Mouse (Mus musculus): ENCODE results near the gene Smim13. TPM values are rescaled to one million over a fixed set of nuclear protein-coding genes. Genes with fewer than 3 reads are reported as not detected.

Smim13 gene
- total RNA-seq, 2 experiments from 2014 or later, result 12.1 to 14.0 TPM

- no peak for ATAC-seq (replicated peaks; ENCODE audit: poor library complexity, severe bottlenecking)
Observed at GRCm38 (mm10) chr13:41280696-41281095, 31.1 kb downstream of the Smim13 start.

- ATAC-seq (replicated peaks; ENCODE audit: poor library complexity, severe bottlenecking), result peak; percentile 79
Observed at GRCm38 (mm10) chr13:41283256-41283655, 33.6 kb downstream of the Smim13 start.

DNA sequence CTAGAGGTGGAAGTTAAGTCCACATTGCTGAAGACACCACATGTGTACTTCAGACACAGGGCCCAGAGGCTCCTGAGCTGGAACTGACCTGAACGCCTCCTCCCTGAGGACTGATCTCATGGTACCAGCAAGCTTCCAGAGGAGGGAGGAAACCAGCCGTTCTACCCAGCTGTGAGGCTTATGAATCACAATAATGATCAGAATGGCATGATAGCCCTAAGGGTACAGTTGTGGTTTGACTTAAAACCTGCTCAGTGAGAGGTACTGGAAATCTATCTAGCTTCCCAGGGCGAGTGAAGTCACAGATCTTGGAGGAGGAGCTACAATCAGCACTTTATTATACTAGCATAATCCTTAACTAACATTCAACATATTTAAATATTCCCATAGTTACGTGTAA lies 35.8 kb downstream of the Smim13 start:
- ATAC-seq (replicated peaks; ENCODE audit: poor library complexity, severe bottlenecking), result no peak

GRCm38 (mm10) chr13:41286285-41286684 lies 36.6 kb downstream of the Smim13 start:
- no peak for ATAC-seq (replicated peaks; ENCODE audit: poor library complexity, severe bottlenecking)

- peak; percentile 58 for ATAC-seq (replicated peaks; ENCODE audit: poor library complexity, severe bottlenecking)
Observed at GRCm38 (mm10) chr13:41291466-41291974, 41.9 kb downstream of the Smim13 start.

GRCm38 (mm10) chr13:41293595-41293994 lies 44.0 kb downstream of the Smim13 start:
- no peak for ATAC-seq (replicated peaks; ENCODE audit: poor library complexity, severe bottlenecking)

DNA sequence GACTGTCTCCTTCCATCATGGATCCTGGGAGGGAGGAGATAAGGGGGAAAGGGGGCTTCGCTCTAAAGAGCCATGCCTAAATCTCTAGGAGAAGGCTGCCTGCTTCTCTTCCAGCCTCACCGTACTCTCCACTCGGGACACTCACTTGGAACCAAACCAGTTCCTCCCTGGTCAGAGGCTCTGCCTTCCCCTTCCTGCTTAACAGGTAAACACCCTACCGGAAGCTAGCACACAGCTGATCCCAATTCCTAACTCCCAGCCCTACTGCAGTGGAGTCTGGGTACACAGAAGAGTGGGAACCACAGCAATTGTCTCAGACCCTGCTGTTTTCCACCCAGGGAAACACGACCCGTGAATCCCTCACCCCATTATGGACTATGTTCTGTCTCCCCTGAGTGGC lies 46.2 kb downstream of the Smim13 start:
- ATAC-seq (replicated peaks; ENCODE audit: poor library complexity, severe bottlenecking), result no peak

DNA sequence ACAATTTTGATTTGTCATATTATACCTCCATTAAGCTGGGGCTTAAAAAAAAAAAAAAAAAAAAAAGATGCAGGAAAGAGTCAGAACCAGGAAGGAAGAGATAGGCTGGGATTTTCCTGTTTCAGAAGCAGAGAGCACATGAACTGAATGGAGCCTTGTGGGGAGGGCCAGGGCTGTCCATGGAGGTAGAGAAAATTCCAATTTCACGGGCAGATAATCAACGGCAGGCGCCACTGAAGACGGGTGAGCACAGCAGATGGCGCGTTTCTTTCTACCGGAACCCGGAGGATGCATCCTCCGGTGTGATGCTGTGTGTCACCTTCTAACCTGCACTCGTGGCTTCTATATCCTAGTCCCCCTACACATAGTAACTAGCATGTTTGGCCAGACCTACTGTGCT lies 46.8 kb downstream of the Smim13 start:
- no peak for ATAC-seq (replicated peaks; ENCODE audit: poor library complexity, severe bottlenecking)

DNA sequence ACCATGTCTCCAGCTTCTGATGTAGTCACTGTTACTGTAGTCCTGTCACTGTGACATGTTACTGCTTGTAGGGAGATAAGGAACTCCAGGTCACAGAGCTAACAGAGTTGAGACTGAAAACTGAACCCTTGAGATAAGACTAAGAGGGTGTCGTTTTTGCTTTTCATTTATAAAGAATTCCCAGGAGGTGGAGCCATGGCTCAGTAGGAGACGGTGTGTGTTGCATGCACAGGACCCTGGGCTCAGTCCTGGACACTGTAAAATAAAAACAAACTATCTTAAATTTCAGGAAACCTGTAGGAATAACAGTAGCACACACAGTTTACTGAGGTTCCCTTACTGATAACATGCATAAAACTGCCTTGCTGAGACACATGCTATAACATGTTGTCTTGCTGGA lies 48.9 kb downstream of the Smim13 start:
- no peak for ATAC-seq (replicated peaks; ENCODE audit: poor library complexity, severe bottlenecking)

DNA sequence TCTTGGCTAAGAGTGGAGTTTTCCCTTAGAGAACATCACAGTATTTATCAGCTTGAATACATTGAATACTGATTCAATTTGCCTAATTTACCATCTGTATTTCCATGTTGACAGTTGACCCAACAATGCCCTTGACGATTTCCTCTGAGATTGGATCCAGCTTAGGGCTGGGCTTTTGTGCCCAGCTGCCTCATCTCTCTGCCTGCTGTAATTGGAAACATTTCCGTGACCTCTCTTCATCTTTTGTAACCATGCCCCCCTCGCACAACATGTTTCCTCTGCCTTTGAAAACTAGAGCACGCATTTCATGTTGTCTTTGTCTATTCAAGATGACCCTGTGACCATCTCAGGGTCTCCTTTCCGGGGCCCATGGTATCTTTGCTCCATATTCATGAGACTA lies 49.4 kb downstream of the Smim13 start:
- no peak for ATAC-seq (replicated peaks; ENCODE audit: poor library complexity, severe bottlenecking)

- ATAC-seq (replicated peaks; ENCODE audit: poor library complexity, severe bottlenecking), result no peak
Observed at GRCm38 (mm10) chr13:41300037-41300436, 50.4 kb downstream of the Smim13 start.

GRCm38 (mm10) chr13:41302716-41303115 lies 53.1 kb downstream of the Smim13 start:
- ATAC-seq (replicated peaks; ENCODE audit: poor library complexity, severe bottlenecking), result peak; percentile 99

DNA sequence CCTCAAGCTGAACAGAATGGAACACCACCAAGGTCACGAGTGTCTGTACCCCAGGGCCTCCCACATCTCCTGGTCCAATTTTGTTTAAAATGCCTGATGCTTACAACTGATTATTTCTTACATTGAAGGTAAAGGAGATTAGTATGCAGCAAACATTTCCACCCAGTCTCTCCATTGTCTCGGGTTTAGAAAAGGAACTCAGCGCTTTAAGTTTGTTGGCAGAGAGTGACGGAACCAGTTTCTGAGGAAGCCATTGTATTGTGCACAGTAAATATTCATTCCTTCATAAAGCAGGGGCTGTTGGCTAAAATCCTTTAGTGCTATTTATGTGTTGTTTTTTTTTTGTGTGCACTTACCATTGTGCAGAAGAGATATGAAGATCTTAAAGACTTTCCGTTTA lies 71.1 kb downstream of the Smim13 start:
- ATAC-seq (replicated peaks; ENCODE audit: poor library complexity, severe bottlenecking), result no peak

- no peak for ATAC-seq (replicated peaks; ENCODE audit: poor library complexity, severe bottlenecking)
Observed at GRCm38 (mm10) chr13:41321433-41321832, 71.8 kb downstream of the Smim13 start.

GRCm38 (mm10) chr13:41324631-41325030 lies 75.0 kb downstream of the Smim13 start:
- ATAC-seq (replicated peaks; ENCODE audit: poor library complexity, severe bottlenecking), result no peak

DNA sequence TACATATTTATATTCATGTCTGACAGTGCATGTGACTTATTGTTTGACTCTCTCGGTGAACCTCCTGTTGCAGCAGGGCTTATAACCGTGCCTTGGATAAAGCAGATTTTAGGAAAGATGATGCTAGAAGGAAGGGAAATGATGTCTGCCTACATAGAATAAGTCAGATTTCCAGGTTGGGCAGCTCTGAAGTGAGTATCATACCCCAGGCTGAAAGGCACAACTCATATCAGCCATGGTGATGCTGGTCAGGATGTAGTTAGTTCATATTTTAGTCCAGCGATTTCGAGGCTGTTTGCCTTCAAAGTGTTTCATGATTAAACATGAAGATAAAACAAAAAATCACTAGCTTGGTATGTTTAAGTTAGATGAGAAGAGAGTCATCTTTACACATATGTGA lies 75.7 kb downstream of the Smim13 start:
- ATAC-seq (replicated peaks; ENCODE audit: poor library complexity, severe bottlenecking), result no peak

GRCm38 (mm10) chr13:41326134-41326533 lies 76.5 kb downstream of the Smim13 start:
- peak; percentile 38 for ATAC-seq (replicated peaks; ENCODE audit: poor library complexity, severe bottlenecking)

Other genes with a start within 250 kb of the Smim13 start
- gene Pak1ip1, start 248.8 kb upstream of the Smim13 start, total RNA-seq (2014; fragmentation: Nextera tagmentation), result 48.6 and 63.5 TPM in 2 replicates
- gene Pak1ip1, start 248.8 kb upstream of the Smim13 start, total RNA-seq (2017), result 102 and 104 TPM in 2 replicates
- 199 and 201 TPM in 2 replicates for gene Tmem14c, start 233.6 kb upstream of the Smim13 start, total RNA-seq (2014; fragmentation: Nextera tagmentation)
- gene Tmem14c, start 233.6 kb upstream of the Smim13 start, total RNA-seq (2017), result 150 and 161 TPM in 2 replicates
- gene Mak, start 170.1 kb upstream of the Smim13 start, total RNA-seq (2014; fragmentation: Nextera tagmentation), result not detected in 2 replicates
- not detected in 2 replicates for gene Mak, start 170.1 kb upstream of the Smim13 start, total RNA-seq (2017)
- not detected in 2 replicates for gene Gcm2, start 138.8 kb upstream of the Smim13 start, total RNA-seq (2014; fragmentation: Nextera tagmentation)
- gene Gcm2, start 138.8 kb upstream of the Smim13 start, total RNA-seq (2017), result not detected in 2 replicates
- gene Sycp2l, start 135.5 kb upstream of the Smim13 start, total RNA-seq (2014; fragmentation: Nextera tagmentation), result not detected in 2 replicates
- not detected in 2 replicates for gene Sycp2l, start 135.5 kb upstream of the Smim13 start, total RNA-seq (2017)
- gene Elovl2, start 29.4 kb upstream of the Smim13 start, total RNA-seq (2014; fragmentation: Nextera tagmentation), result not detected in 2 replicates
- gene Elovl2, start 29.4 kb upstream of the Smim13 start, total RNA-seq (2017), result 0.13 TPM in 1 of 2 replicates, not detected in the other
- not detected in 2 replicates for gene Gm17364, start 24.1 kb downstream of the Smim13 start, total RNA-seq (2014; fragmentation: Nextera tagmentation)
- not detected in 2 replicates for gene Gm17364, start 24.1 kb downstream of the Smim13 start, total RNA-seq (2017)
- 15.1 and 22.2 TPM in 2 replicates for gene Nedd9, start 237.5 kb downstream of the Smim13 start, total RNA-seq (2014; fragmentation: Nextera tagmentation)
- 23.4 and 37.8 TPM in 2 replicates for gene Nedd9, start 237.5 kb downstream of the Smim13 start, total RNA-seq (2017)